Mouse (Mus musculus) adrenal gland (tissue): ENCODE measurements around the gene Rom1.

ENCODE experiments used
- intact Hi-C: fragments of 180-260 bp; cut with DNase I; formaldehyde crosslinking; loops from one replicate; pipeline ENCODE4 v1.15.1; 2025

Gene Rom1

DNA sequence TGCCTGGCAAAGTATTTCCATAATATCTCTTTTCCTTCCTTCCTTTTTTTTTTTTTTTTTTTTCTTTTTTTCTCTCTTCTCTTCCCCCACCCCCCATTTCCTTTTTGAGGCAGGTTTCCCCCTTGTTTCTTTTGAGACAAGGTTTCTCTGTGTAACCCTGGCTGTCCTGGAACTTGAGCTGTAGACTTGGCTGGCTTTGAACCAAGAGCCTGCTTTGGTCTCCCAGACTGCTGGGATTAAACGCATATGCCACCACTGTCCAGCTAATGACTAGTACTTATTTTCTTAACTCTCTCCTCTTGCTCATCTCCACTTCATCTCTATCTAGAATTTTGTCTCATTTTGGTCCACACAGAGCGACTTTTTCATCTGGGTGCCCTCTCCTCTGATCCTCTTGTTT is 13.9 kb upstream of the Rom1 start:
- intact Hi-C loops, result no loop called here

- intact Hi-C loops, result no loop called here
Measured at GRCm38 (mm10) chr19:8942276-8942964, 13.3 kb upstream of the Rom1 start.

- intact Hi-C loops, result no loop called here
Measured at GRCm38 (mm10) chr19:8941515-8942217, 12.5 kb upstream of the Rom1 start, which contains the start of gene Mta2. TSS of gene Mta2 (plus strand) at chr19:8941875.

- intact Hi-C loops, result no loop called here
Measured at GRCm38 (mm10) chr19:8941136-8941514, 12.0 kb upstream of the Rom1 start.

GRCm38 (mm10) chr19:8940526-8941133 is 11.5 kb upstream of the Rom1 start:
- intact Hi-C loops, result no loop called here

DNA sequence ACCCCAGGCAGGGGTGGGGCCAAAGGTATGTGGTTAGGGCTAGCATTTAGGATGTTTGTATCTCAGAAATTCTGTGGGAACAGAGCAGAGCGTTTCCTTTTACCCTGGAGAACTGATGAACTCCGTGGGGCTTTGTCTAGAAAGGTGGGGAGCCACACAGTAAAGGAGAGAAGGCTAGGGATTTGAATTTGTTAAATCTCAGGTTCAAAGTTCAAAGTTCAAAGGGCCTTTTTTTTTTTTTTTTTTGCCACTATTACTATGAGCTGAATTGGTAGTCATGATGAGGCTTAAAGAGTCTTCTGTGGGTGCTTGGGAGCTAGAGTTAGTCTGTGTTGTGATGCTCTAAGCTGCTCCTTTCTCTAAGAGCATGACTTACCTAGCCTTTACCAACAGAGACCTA is 7.6 kb upstream of the Rom1 start:
- intact Hi-C loops, result loop anchor here (5.0 kb wide), 1 partner anchor 39 kb away; the partner anchor contains the start of gene Ganab

- intact Hi-C loops, result no loop called here
Measured at GRCm38 (mm10) chr19:8930771-8931170, 1.6 kb upstream of the Rom1 start.

GRCm38 (mm10) chr19:8930117-8930516 is 961 bp upstream of the Rom1 start:
- intact Hi-C loops, result no loop called here

GRCm38 (mm10) chr19:8928689-8929223 is 400 bp downstream of the Rom1 start:
- intact Hi-C loops, result no loop called here

GRCm38 (mm10) chr19:8927891-8928525 is 1.1 kb downstream of the Rom1 start:
- intact Hi-C loops, result no loop called here

- intact Hi-C loops, result no loop called here
Measured at GRCm38 (mm10) chr19:8926766-8927165, 2.4 kb downstream of the Rom1 start.

- intact Hi-C loops, result no loop called here
Measured at GRCm38 (mm10) chr19:8921741-8922140, 7.4 kb downstream of the Rom1 start.

GRCm38 (mm10) chr19:8920836-8921291 is 8.3 kb downstream of the Rom1 start:
- intact Hi-C loops, result no loop called here

DNA sequence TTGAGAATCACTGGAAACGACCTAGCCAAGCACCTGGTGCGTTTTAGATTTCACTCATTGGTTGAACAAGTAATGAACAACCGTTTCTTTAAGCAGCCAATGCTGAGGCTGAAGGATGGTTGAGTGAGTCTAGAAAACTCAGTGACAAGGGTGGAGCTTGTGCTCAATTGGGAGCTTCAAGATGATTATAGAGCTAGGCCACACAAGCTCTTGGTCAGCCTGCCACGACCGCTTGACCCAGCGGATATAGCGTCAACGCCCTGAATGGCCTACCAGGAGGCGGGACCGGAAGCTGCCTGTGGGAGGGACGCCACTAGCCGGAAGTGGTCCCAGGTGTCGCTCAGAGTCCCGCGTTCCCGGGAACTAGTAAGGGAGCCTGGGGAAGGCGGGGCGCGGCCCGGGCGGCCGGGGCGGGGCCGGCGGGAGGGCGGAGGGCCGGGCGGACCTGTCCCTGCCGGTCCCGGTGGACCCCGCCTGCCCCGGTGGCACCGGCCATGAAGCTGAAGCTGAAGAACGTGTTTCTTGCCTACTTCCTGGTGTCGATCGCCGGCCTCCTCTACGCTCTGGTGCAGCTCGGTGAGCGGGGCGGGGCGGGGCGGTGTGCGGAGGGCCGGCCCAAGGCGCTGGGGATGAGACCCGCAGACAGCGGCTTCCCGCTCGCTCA is 9.0 kb downstream of the Rom1 start, which contains the start of gene B3gat3:
TSS of gene B3gat3 (plus strand) at position 302 of the 664 bp plus-strand sequence.
- intact Hi-C loops, result no loop called here

DNA sequence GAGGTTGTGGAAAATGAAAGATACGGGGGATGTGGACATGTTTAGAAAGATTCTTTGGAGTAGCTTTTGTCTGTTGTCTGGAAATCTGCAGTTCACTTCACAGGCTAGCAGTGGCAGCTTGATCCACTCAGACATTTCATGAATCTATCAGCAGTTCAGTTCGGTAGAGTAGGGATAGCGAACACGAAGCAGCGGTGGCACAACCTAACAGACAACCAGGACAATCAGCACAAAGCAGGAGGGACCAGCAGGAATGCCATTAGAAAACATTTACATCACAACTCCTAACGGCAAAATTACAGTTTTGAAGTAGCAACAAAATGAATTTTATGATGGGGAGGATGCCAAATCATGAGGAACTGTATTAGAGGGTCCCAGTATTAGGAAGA is 9.5 kb downstream of the Rom1 start:
- intact Hi-C loops, result no loop called here

DNA sequence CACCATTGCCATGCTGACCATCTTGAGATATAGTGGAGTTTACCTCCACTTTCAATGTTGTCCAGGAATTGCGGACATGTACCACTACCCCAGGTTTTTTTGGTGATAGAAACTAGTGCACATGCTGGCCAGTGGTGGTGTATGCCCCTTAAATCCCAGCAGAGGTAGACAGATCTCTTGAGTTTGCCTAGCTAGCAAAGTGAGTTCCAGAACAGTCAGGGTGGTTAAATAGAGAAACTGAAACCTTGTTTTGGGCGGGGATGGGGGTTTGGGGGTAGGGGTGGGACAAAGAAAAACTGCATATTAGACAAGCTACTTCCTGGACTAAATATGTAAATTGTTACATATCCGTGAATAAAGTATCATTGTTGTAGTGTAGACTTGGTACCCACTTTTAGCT is 10.2 kb downstream of the Rom1 start:
- intact Hi-C loops, result no loop called here

DNA sequence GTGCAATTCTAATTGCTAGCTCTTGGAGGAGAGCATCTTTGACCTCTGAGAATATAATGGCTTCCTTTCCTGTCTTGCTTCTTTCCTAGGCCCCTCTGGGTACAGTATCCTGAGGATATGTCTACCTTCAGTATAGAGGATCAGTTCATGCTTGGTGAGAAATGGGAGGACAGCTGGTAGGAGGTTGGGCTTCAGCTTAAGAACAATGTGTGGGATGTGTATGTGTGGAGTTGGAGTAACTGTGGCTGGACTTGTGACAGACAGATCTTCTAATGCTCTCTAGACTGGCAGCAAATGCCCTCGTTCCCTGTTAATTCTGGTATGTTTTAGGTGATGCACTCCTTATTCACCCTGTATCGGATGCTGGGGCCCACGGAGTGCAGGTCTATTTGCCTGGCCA is 14.9 kb downstream of the Rom1 start:
- intact Hi-C loops, result no loop called here

DNA sequence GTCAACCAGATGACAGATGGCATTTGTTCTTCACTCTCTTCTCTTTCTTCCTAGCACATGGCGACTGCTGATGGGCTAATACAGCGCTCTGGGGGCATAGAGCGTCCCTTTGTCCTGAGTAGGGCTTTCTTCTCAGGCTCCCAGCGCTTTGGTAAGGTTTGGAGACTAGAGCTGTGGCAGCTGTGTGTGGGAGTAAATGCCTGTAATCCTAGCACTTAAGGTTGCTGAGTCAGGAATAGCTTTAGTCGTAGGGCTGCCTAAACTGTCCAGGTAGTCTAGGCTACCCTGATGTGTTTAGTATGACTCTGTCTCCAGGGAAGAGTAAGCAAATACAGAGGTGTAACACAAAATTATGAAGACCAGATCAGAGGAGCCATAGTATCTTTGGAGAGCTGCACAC is 17.3 kb downstream of the Rom1 start:
- intact Hi-C loops, result no loop called here

GRCm38 (mm10) chr19:8908531-8908930 is 20.6 kb downstream of the Rom1 start:
- intact Hi-C loops, result loop anchor here (5.0 kb wide), 1 partner anchor 46 kb away; no protein-coding TSS in a partner anchor

- intact Hi-C loops, result no loop called here
Measured at GRCm38 (mm10) chr19:8903412-8903811, 25.7 kb downstream of the Rom1 start.

GRCm38 (mm10) chr19:8899079-8899478 is 30.1 kb downstream of the Rom1 start:
- intact Hi-C loops, result loop anchor here (5.0 kb wide), 1 partner anchor 38 kb away; no protein-coding TSS in a partner anchor
